Mouse (Mus musculus) layer of hippocampus, postnatal 25 days (tissue): Measurements from ENCODE around the gene Slc38a3. TPM values are rescaled to one million over a fixed set of nuclear protein-coding genes. Genes with fewer than 3 reads are reported as not detected.
A peak's percentile ranks its signal among the peaks of the same experiment; 100 is the strongest.

ENCODE experiments used
- DNase-seq, 2 experiments: peaks; one replicate each; pipeline ENCODE4 v3.0.0; 2022; ENCODE audit warnings: mixed read lengths in 2 of 2, low spot score in 1 of 2; ENCODE audit errors: extremely low spot score in 1 of 2
- total RNA-seq, 2 experiments: library from RNA; stranded (reverse); gene quantifications; 2 replicates each; pipeline ENCODE4 v1.2.3; 2021

Slc38a3 gene
- total RNA-seq, 2 experiments from 2014 or later: 57.8 to 66.2 TPM

- no peak for DNase-seq
Observed at GRCm38 (mm10) chr9:107643544-107644214, 25.7 kb downstream of the Slc38a3 start.

DNA sequence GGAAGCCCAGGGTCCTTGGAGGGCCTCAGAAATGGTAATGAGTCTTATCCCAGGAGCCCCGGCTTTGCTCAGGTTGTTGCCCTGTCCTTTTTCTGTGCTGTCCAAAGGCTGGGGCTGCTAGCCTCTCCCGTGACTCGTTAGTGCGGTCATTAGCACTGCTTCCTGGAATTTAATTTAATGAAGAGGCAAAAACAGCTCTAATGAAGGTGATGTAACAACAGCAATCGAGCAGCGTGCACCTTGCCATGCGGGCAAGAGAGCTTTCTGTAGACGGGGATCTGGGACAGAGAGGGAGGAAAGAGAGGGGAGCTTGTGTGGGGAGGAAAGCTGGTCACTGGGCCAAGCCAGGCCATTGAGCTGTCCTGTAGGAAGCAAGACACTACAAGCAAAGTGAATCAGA lies 27.7 kb downstream of the Slc38a3 start:
- no peak for DNase-seq

DNA sequence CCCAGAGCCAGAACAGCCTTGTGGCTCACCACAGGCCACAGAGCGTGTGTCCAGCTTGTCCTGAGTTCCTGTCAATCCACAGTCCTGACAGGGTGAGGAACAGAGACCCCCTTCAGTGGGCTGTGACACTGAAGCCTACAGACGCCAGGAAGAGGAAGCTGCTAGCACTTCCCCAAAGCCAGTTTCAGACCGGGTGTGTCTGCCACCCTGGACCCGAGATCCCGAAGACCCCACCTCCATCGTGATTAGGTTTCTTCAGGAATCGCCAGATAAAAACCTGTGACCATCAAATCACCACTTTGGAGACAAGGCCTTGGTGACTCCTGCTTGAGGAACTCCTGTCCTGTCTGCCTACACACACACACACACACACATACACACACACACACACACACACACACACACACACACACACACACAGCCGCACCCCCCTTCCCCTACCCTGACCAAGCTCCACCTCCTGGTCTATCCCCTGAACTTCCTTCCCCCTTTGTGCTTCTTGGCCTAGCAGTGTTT lies 29.0 kb downstream of the Slc38a3 start:
- DNase-seq: no peak

DNA sequence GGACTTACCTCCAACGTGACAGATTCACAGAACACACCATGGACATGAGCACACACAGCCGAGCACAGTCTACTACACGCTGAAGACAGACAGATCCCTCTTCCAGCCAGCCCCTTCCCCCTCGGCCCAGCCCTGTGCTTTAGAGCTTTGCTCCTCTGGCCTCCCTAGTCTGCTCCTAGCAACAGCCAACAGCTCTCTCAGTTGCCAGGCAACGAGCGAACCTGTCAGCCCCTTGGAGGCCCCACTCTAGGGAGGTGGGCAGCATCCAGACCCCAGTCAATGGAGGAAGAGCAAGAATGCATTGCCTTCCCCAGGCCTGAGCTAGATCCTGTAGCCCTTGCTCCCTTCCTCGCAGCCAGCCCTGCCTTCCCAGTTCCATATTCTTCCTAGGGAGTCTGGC lies 32.3 kb downstream of the Slc38a3 start:
- no peak for DNase-seq

- peak; percentile 76 to 84 for DNase-seq
Observed at GRCm38 (mm10) chr9:107635279-107636028, 33.9 kb downstream of the Slc38a3 start, which contains the start of gene Gnai2. Gene Gnai2, minus strand, starts transcription at chr9:107635367.

DNA sequence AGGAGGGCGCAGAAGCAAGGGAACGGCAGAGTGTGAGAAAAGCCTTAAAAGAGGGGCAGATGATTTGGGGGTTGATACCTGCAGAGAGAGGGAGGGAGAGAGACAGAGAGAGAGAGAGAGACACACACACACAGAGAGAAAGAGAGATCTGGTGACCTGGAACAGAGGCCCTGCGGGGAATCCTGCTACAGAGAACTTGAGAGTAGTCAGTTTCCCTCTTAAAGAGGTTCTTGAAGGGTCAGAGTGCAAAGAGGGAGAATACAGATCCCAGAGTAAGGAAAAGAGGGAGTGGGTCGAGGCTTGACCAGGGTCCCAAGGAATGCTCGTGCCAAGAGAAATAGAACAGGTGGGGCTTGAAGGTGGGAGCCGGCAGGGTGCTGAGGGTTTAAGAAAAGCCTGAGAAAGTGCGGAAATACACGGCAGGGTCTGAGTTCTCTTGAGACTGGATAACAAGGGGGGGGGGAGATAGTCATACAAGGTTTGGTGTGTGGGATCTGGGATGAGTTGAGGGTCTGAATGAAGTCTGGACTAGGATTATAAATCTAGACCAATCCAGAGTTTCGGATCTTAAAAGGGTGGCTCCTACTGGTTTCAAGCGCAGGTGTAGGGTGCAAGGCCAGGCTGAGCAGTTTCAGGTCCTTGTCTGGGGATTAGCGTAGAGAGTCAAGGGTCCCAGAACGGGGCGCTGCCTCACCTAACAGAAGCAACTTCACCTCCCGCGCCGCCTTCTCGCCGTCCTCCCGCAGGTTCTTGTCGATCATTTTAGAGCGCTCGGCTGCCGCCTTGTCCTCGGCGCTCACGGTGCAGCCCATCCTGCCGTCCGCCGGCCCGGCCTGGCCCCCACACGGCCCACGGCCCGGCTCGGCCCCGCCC lies 34.7 kb downstream of the Slc38a3 start:
- no peak for DNase-seq

DNA sequence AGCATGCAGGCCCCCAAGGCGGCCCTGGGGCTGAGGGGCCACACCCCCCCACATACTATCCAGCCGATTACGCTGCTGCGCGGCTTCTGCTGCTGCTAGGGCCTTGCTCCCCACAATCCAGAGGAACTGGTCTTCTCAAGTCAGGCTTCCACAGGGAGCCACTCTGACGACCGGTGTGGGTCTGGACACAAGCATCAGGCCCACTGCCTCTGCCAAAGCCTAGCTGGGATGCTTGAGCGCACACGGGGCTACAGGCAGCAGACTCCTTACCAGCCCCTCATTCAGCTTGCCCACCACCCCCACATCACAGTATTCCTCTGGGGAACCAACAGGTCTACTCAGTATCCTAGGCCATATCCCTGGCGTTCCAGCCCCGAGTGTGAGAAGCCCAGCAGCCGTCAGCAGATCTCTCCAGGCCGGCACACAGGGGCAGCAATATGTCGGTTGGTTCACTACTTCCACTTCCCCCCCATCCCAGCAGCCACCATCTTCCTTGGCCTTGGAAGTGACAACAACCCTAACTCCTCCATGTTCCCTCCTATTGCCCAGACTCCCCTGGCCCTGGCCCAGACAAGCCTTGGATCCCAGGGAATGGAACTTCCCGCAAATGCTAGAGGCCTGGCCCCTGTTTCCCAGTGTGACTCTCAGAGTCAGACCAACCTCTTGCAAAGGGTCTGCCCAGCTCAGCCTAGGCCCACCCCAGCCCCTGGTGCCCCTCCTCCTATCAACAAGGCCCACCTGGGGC lies 35.5 kb downstream of the Slc38a3 start:
- DNase-seq: no peak

DNA sequence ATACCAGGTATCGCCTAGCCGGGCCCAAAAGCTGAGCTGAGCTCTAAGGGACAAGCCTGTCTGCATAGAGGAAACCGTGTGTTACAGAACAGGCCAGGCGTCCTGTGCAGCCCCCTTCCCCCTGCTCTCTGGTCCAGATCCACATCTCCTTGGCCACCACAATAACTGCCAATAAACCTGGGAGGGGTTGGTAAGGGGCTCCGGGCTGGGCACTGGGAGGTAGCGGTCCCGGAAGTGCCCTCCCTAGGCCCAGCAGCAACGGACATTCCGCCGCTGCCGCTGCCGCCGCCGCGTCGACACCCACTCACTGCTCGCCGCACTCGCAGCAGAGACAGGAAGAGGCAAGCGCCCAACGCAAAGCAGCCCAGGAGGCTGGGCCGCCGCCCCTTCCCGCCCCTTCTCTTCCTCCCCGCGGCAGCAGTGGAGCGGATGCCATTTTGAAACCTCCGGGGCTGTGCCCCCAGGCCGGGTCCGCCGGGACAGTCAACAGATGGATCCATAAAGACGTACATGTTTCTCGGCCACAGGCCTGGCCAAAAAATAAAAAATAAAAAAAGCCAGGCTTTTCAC lies 36.2 kb downstream of the Slc38a3 start:
- peak; percentile 60 to 65 for DNase-seq

GRCm38 (mm10) chr9:107632478-107632877 lies 36.9 kb downstream of the Slc38a3 start:
- DNase-seq: no peak

- no peak for DNase-seq
Observed at GRCm38 (mm10) chr9:107631861-107632260, 37.5 kb downstream of the Slc38a3 start.

DNA sequence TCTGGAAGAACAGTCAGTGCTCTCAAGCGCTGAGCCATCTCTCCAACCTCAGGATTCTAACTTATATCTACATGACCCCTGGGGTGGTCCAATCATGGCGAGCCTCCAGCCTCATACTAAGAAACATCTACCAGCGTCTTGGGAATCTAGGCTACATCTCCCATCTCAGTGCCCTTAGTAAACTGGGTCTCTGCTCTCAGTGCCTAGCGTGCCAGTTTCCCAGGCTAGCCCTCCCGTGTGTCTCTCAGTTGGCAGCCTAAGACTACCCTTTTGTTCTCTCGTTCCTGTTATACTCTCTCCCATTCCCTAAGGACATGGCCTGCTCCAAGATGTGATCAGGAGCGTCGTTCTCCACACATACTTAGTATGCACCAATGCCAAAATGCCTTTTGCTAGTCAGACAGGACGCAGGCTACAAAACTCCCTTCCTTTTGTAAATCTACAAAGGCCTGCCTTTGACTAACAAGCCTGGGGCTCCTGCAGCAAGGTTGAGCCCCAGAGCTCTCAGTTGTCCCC lies 38.0 kb downstream of the Slc38a3 start:
- no peak for DNase-seq

- no peak for DNase-seq
Observed at GRCm38 (mm10) chr9:107630576-107630975, 38.8 kb downstream of the Slc38a3 start.

DNA sequence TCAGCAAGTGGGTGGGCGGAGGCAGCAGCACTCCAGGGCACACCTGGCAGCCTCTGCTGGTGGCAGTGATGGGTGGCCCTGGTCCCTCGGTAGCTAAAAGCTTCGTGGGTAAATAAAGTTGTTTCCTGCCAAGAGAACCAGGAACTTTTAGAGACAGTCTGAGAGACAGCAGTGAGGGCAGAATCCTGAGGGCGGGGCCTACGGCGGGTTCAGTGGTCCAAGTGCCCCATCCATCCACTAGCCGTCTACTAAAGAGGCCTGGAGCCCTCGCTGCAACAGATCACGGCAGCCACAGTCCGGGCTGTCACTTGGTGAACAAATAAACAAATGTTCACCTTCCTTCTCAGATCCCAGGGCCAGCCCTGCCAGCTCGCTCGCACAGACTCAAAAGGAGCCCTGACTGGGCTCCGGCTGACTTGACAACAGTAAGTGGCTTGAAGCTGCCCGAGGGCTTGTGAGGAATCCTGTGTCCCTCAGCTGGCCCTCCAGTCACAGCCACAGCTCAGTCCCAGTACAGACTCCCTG lies 39.4 kb downstream of the Slc38a3 start:
- no peak for DNase-seq

DNA sequence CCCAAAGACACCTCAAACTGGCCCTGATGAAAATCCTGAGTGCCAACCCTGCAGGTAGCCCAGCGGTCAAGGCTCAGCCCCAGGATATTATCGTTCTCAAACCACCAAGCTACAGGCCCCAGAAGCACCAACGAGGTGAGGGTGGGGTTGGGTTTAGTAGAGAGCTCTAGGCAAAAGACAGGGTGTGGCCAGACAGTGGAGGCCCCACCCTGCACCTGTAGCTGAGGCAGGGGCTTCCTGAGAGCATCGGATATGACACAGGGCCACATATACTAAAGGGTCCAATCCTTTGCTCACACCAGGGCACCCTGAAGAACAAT lies 40.0 kb downstream of the Slc38a3 start:
- no peak for DNase-seq

DNA sequence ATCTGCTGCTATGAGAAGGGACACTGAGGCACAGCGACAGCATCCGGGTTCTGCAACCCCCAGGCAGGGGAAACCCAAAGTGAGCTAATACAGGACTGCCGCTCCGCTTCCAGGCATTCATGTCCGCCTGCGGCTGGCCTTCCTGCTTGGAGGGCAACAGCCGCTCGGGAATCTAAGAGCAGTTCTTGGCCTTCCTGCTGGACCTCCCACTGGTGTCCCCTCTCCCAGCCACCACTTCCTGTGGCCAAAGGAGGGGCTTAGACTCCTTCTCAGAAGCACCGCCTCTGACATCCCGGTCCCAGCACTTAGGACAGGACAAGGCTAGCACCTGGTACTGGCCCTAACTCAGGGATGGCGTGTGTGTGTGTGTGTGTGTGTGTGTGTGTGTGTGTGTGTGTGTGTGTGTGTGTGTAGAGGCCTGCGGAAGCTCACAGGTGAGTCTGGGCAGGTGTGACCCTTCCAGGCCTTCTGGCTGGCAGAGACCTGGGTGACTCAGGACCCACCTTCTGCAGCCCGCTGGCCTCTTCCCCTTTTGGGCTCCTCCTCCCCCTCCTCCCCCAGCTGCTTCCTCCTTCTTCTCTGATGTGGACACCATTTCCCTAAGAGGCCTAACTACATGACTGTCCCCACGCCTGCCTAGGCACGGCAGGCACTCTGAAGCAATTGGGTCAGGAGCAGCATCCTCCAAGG lies 40.5 kb downstream of the Slc38a3 start:
- no peak for DNase-seq

DNA sequence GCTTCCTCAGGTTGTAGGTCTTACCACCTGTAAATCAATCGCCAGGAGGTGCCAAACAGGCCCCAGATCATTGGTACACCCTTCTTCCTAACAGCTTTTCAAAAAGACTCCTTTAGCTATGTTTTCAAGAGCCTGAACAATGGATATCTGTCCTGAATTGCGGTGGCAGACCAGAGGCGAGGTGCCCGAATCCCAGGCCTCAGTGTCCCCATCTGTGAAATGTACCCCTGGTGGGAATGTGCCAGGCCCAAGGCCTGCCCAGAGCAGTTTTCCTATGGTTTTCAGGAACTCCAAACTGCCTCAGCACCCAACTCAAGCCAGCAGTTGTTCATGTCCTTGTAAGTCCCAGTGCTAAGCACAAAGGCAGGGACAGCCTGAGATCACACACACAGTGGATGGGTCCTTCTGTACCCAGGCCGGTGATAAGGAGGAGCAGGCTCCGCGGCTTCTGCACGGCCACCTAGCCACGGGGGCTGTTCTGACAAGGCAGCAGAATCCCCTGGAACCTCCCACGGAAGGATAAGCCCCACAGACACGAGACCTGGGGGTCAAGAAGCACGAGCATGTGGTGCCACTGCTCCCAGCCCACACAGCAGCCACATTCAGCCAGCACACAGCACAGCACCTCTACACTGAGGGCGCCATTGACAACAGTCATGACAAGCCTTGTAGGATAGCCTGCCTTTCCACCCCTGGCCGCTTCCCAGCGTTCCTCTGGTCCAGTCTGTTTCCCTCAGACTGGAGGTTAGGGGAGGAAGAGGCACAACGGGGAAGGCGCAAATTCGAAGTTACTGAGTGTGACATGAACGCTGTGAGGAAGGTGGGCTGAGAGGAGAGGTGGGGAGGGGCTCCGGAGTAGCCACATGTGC lies 41.7 kb downstream of the Slc38a3 start:
- DNase-seq: no peak

- DNase-seq: peak; percentile 71 to 84
Observed at GRCm38 (mm10) chr9:107626844-107627277, 42.5 kb downstream of the Slc38a3 start.
